Comparison of ENCODE assay signal across 8 mouse cellular contexts in the genomic region with DNA sequence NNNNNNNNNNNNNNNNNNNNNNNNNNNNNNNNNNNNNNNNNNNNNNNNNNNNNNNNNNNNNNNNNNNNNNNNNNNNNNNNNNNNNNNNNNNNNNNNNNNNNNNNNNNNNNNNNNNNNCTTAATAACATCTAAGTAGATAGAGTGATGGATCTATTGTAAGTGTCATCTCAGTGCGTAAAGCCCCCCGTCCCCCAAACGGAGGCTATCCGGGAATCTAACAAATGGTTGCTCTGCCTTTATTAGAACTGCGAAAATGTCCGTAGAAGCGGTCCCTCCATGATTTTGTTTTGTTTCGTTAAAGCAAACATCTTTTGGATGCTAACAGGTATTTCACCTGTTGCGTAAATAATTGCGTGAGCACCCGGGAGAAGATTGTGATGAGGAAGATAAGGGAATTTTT. TPM values are rescaled to one million over a fixed set of nuclear protein-coding genes. Genes with fewer than 3 reads are reported as not detected.
A peak's percentile ranks its signal among the peaks of the same experiment; 100 is the strongest.
DNase-seq lines count a peak whose midpoint lies in the region; ATAC-seq and TF ChIP-seq lines count a peak whose summit lies in the region.

No protein-coding gene starts in this region.

- no peaks in the 10 kb centered on the region for H3K27me3 ChIP-seq in heart, embryonic 13.5 days (replicated peaks)
- no peaks in the 10 kb centered on the region for H3K27me3 ChIP-seq in CH12.LX (replicated peaks)
- H3K27me3 ChIP-seq in forebrain, embryonic 12.5 days: no peaks in the 10 kb centered on the region
- no peaks in the 10 kb centered on the region for H3K27me3 ChIP-seq in liver, embryonic 12.5 days (replicated peaks)

- ATAC-seq in heart, embryonic 13.5 days (ENCODE audit: extremely low read depth, insufficient number of reproducible peaks, low FRiP score, low TSS enrichment): no peak
- no peak for ATAC-seq in forebrain, embryonic 12.5 days (ENCODE audit: low FRiP score)
- ATAC-seq in liver, embryonic 12.5 days: no peak

- TF ChIP-seq RAD21 in CH12.LX (IDR thresholded peaks at IDR 0.05; ENCODE audit: low read depth, low read length): no peak

- no peak for TF ChIP-seq POLR2A in CH12.LX (IDR thresholded peaks at IDR 0.05; ENCODE audit: low read depth, low read length)

- H3K4me2 ChIP-seq in heart, embryonic 13.5 days: peak overlapping the region; percentile 89
- H3K4me2 ChIP-seq in CH12.LX (ENCODE audit: insufficient read depth, low read depth, poor library complexity, severe bottlenecking): peak overlapping the region; percentile 91
- peak overlapping the region; percentile 62 for H3K4me2 ChIP-seq in forebrain, embryonic 12.5 days
- H3K4me2 ChIP-seq in liver, embryonic 12.5 days: peak overlapping the region; percentile 91

- TF ChIP-seq EP300 in CH12.LX (IDR thresholded peaks at IDR 0.05; ENCODE audit: low read length): no peak

- peaks cover 16% of the 10 kb centered on the region for H3K4me1 ChIP-seq in heart, embryonic 13.5 days
- H3K4me1 ChIP-seq in CH12.LX (ENCODE audit: control insufficient read depth in 1 of 2, insufficient read depth in 2 of 2): peaks cover 0 to 4% of the 10 kb centered on the region in 2 experiments; a peak in 1 of 4 replicates
- 0 out of 2 replicates have a peak, but pooled peaks cover 7% of the 10 kb centered on the region for H3K4me1 ChIP-seq in forebrain, embryonic 12.5 days
- H3K4me1 ChIP-seq in liver, embryonic 12.5 days: peaks cover 14% of the 10 kb centered on the region

- no peaks in the 10 kb centered on the region for H3K9me3 ChIP-seq in heart, embryonic 13.5 days
- H3K9me3 ChIP-seq in CH12.LX (replicated peaks; ENCODE audit: low read length): no peaks in the 10 kb centered on the region
- no peaks in the 10 kb centered on the region for H3K9me3 ChIP-seq in forebrain, embryonic 12.5 days
- H3K9me3 ChIP-seq in liver, embryonic 12.5 days (replicated peaks): no peaks in the 10 kb centered on the region

- H3K79me2 ChIP-seq in CH12.LX (replicated peaks; ENCODE audit: control insufficient read depth, extremely low read depth, insufficient read depth, poor library complexity, severe bottlenecking): no peaks in the 10 kb centered on the region

- in situ Hi-C loops in CH12.LX (cut with MboI; ENCODE audit: low pct_ligation_motif_present, low pct_unique_long_range_greater_than_20kb, low sequenced_read_pairs): no loop called here

- 6% methylated on average over 11 of the region's 11 CpGs for WGBS in heart, embryonic 13.5 days
- 2% methylated on average over 11 of the region's 11 CpGs for WGBS in forebrain, embryonic 12.5 days
- 5% methylated on average over 11 of the region's 11 CpGs for WGBS in liver, embryonic 12.5 days (ENCODE audit: insufficient replicate concordance)

- TF ChIP-seq CTCF in CH12.LX (conservative IDR thresholded peaks at IDR 0.05 in 1 of 2, IDR thresholded peaks at IDR 0.05 in 1 of 2; ENCODE audit: low read depth in 2 of 2, low read length in 2 of 2): no peak

- no peaks in the 10 kb centered on the region for H3K36me3 ChIP-seq in heart, embryonic 13.5 days
- H3K36me3 ChIP-seq in CH12.LX (replicated peaks in 1 of 2; ENCODE audit: control insufficient read depth in 1 of 2, insufficient read depth in 1 of 2, low read length in 1 of 2): no peaks in the 10 kb centered on the region
- H3K36me3 ChIP-seq in forebrain, embryonic 12.5 days (replicated peaks): no peaks in the 10 kb centered on the region
- no peaks in the 10 kb centered on the region for H3K36me3 ChIP-seq in liver, embryonic 12.5 days

- H3K9ac ChIP-seq in heart, embryonic 13.5 days: peak overlapping the region; percentile 93
- H3K9ac ChIP-seq in CH12.LX (ENCODE audit: insufficient read depth, low read depth): peak overlapping the region; percentile 59
- H3K9ac ChIP-seq in forebrain, embryonic 12.5 days: peak overlapping the region; percentile 82
- H3K9ac ChIP-seq in liver, embryonic 12.5 days: peak overlapping the region; percentile 91

- no peak for DNase-seq in heart, postnatal 4 days
- no peak for DNase-seq in CH12.LX (ENCODE audit: extremely low read depth)
- no peak for DNase-seq in adrenal gland, adult 8-10 months
- DNase-seq in thymus, postnatal 10 days (ENCODE audit: low spot score in 2 of 2): no peak
- no peak for DNase-seq in gastrocnemius, adult 18-20 months (ENCODE audit: low spot score)

- H3K4me3 ChIP-seq in heart, embryonic 13.5 days: peak overlapping the region; percentile 90
- peak overlapping the region; percentile 58 to 85 (median 84) for H3K4me3 ChIP-seq in CH12.LX (replicated peaks in 1 of 3; ENCODE audit: low read depth in 2 of 3, low read length in 2 of 3, poor library complexity in 1 of 3)
- peak overlapping the region; percentile 75 for H3K4me3 ChIP-seq in forebrain, embryonic 12.5 days (replicated peaks)
- H3K4me3 ChIP-seq in liver, embryonic 12.5 days: peak overlapping the region; percentile 91

- dilution Hi-C loops in CH12.LX (cut with MboI; ENCODE audit: extremely low pct_ligation_motif_present, extremely low pct_unique_long_range_greater_than_20kb, low sequenced_read_pairs): no loop called here

- peak overlapping the region; percentile 92 for H3K27ac ChIP-seq in heart, embryonic 13.5 days (replicated peaks)
- H3K27ac ChIP-seq in CH12.LX (ENCODE audit: insufficient read depth, low read depth): no peak overlapping the region
- peak overlapping the region; percentile 94 for H3K27ac ChIP-seq in forebrain, embryonic 12.5 days
- peak overlapping the region; percentile 94 for H3K27ac ChIP-seq in liver, embryonic 12.5 days

TF ChIP-seq in CH12.LX, 34 proteins besides CTCF, POLR2A, EP300 and RAD21:
- TF ChIP-seq CHD1 (IDR thresholded peaks at IDR 0.05; ENCODE audit: low read depth, low read length) (no peak), MAX (IDR thresholded peaks at IDR 0.05; ENCODE audit: low read length) (no peak), IRF4 (IDR thresholded peaks at IDR 0.05; ENCODE audit: low read depth, low read length) (no peak), JUN (IDR thresholded peaks at IDR 0.05; ENCODE audit: insufficient read depth, low read depth, low read length) (no peak), GABPA (IDR thresholded peaks at IDR 0.05; ENCODE audit: insufficient replicate concordance, low read depth, low read length) (no peak), POLR2AphosphoS2 (IDR thresholded peaks at IDR 0.05; ENCODE audit: low read depth, low read length) (no peak), USF2 (conservative IDR thresholded peaks at IDR 0.05; ENCODE audit: low read depth, low read length) (no peak), E2F4 (IDR thresholded peaks at IDR 0.05; ENCODE audit: insufficient replicate concordance, low read depth, low read length) (no peak), PAX5 (IDR thresholded peaks at IDR 0.05; ENCODE audit: low read length) (no peak), ZC3H11A (IDR thresholded peaks at IDR 0.05; ENCODE audit: low read depth, low read length) (no peak), SIN3A (IDR thresholded peaks at IDR 0.05; ENCODE audit: low read length) (no peak), TCF12 (IDR thresholded peaks at IDR 0.05; ENCODE audit: low read depth, low read length) (no peak), USF1 (IDR thresholded peaks at IDR 0.05; ENCODE audit: low read depth, low read length) (no peak), KAT2A (IDR thresholded peaks at IDR 0.05; ENCODE audit: insufficient replicate concordance, low read length) (no peak), MXI1 (IDR thresholded peaks at IDR 0.05; ENCODE audit: low read depth, low read length) (no peak), MEF2A (IDR thresholded peaks at IDR 0.05; ENCODE audit: borderline replicate concordance, low read depth, low read length) (no peak)

RNA-seq across cellular contexts. Expression of a gene that starts 0.6 kb away (rescaled TPM):
- polyA plus RNA-seq in heart, embryonic 13.5 days (2015; fragmentation: Nextera tagmentation; extraction: Ambion mirVana): 3.3 and 3.5 TPM in 2 replicates
- 1 to 10 TPM; 4.3 to 4.8 TPM for total RNA-seq in heart, postnatal 4 days (2021)
- total RNA-seq in CH12.LX (2012; rRNA removed) (2.5 and 4.6 TPM in 2 replicates), CH12.LX (2014; rRNA removed) (3.9 and 4.2 TPM in 2 replicates)
- 2.7 and 2.8 TPM in 2 replicates for polyA plus RNA-seq in CH12.LX (2012; ENCODE audit: insufficient read length, low read depth)
- 32.4 and 36.1 TPM in 2 replicates for polyA plus RNA-seq in forebrain, embryonic 12.5 days (2016; fragmentation: Nextera tagmentation; extraction: Ambion mirVana)
- polyA plus RNA-seq in liver, embryonic 12.5 days (2016; fragmentation: Nextera tagmentation; extraction: Ambion mirVana): 6.1 and 6.2 TPM in 2 replicates
- total RNA-seq in adrenal gland, adult 8-10 months (2022): 10 to 100 TPM; 35.6 to 42.2 (median 38.5) TPM
- total RNA-seq in gastrocnemius, adult 18-20 months (2021): under 1 TPM; 0.50 to 0.88 TPM

Comparison
In these comparisons a context has a peak if more than half of its experiments do, and no peak if none do; other contexts are left out.
1. RNA of a gene that starts 0.6 kb away (total RNA-seq): 35.6 to 42.2 TPM in adrenal gland, adult 8-10 months; 4.3 to 4.8 TPM in heart, postnatal 4 days, 2.5 to 4.6 TPM in CH12.LX and 0.50 to 0.88 TPM in gastrocnemius, adult 18-20 months; every median in the first group is over 4 times any median in the second.
2. Peak in every context shown above with its lines, with median percentiles within 50 percentile points of each other: H3K4me2 ChIP-seq, H3K4me3 ChIP-seq and H3K9ac ChIP-seq.